Mouse (Mus musculus): Measurements from ENCODE around the gene Ugt1a10. TPM values are rescaled to one million over a fixed set of nuclear protein-coding genes. Genes with fewer than 3 reads are reported as not detected.

Ugt1a10 gene
- polyA plus RNA-seq, 1 experiment from 2014 or later, result not detected

GRCm38 (mm10) chr1:88229986-88230385 is 174.8 kb downstream of the Ugt1a10 start:
- no peak for ATAC-seq (ENCODE audit: low FRiP score, low read depth)
- no peaks in the 10 kb centered on the region for H3K27me3 ChIP-seq
- H3K4me1 ChIP-seq (replicated peaks), result no peaks in the 10 kb centered on the region
- no peak overlapping the region for H3K9ac ChIP-seq
- peaks cover 97% of the 10 kb centered on the region for H3K9me3 ChIP-seq
- no peak overlapping the region for H3K4me2 ChIP-seq
- H3K4me3 ChIP-seq, result no peak overlapping the region
- H3K27ac ChIP-seq (replicated peaks), result no peak overlapping the region
- WGBS, result 87% methylated on average over 5 of the region's 5 CpGs
- H3K36me3 ChIP-seq, result no peaks in the 10 kb centered on the region

- WGBS, result 73% methylated on average over 7 of the region's 7 CpGs
- H3K9ac ChIP-seq, result no peak overlapping the region
- H3K4me2 ChIP-seq, result no peak overlapping the region
- H3K27me3 ChIP-seq, result no peaks in the 10 kb centered on the region
- H3K36me3 ChIP-seq, result no peaks in the 10 kb centered on the region
- 0 out of 2 replicates have a peak, but pooled peaks have one; percentile 2 for ATAC-seq (ENCODE audit: low FRiP score, low read depth)
- no peaks in the 10 kb centered on the region for H3K4me1 ChIP-seq (replicated peaks)
- H3K27ac ChIP-seq (replicated peaks), result no peak overlapping the region
- peaks cover 99% of the 10 kb centered on the region for H3K9me3 ChIP-seq
- H3K4me3 ChIP-seq, result no peak overlapping the region
These were observed 175.2 kb downstream of the Ugt1a10 start for GRCm38 (mm10) chr1:88230421-88230820.

- Histone ChIP-seq H3K9ac (no peak overlapping the region), H3K27me3 (no peaks in the 10 kb centered on the region), H3K36me3 (no peaks in the 10 kb centered on the region), H3K4me3 (no peak overlapping the region), H3K4me1 (replicated peaks) (no peaks in the 10 kb centered on the region), H3K4me2 (no peak overlapping the region), H3K9me3 (peaks cover 99% of the 10 kb centered on the region), H3K27ac (replicated peaks) (no peak overlapping the region)
- 77% methylated on average over 6 of the region's 6 CpGs for WGBS
- no peak for ATAC-seq (ENCODE audit: low FRiP score, low read depth)
These were observed 176.0 kb downstream of the Ugt1a10 start for GRCm38 (mm10) chr1:88230981-88231802.

GRCm38 (mm10) chr1:88231803-88232499 is 176.8 kb downstream of the Ugt1a10 start:
- Histone ChIP-seq H3K4me3 (no peak overlapping the region), H3K36me3 (no peaks in the 10 kb centered on the region), H3K4me1 (replicated peaks) (no peaks in the 10 kb centered on the region), H3K27ac (replicated peaks) (no peak overlapping the region), H3K27me3 (no peaks in the 10 kb centered on the region), H3K9me3 (peaks cover 96% of the 10 kb centered on the region), H3K4me2 (no peak overlapping the region), H3K9ac (no peak overlapping the region)
- WGBS, result 67% methylated on average over 7 of the region's 7 CpGs
- no peak for ATAC-seq (ENCODE audit: low FRiP score, low read depth)

GRCm38 (mm10) chr1:88232664-88233380 is 177.6 kb downstream of the Ugt1a10 start:
- peaks cover 95% of the 10 kb centered on the region for H3K9me3 ChIP-seq
- no peaks in the 10 kb centered on the region for H3K27me3 ChIP-seq
- H3K9ac ChIP-seq, result no peak overlapping the region
- WGBS, result 55% methylated on average over 3 of the region's 3 CpGs
- H3K4me3 ChIP-seq, result no peak overlapping the region
- H3K27ac ChIP-seq (replicated peaks), result no peak overlapping the region
- H3K36me3 ChIP-seq, result no peaks in the 10 kb centered on the region
- no peak for ATAC-seq (ENCODE audit: low FRiP score, low read depth)
- H3K4me2 ChIP-seq, result no peak overlapping the region
- H3K4me1 ChIP-seq (replicated peaks), result no peaks in the 10 kb centered on the region

- Histone ChIP-seq H3K9me3 (peaks cover 95% of the 10 kb centered on the region), H3K4me2 (no peak overlapping the region), H3K27ac (replicated peaks) (no peak overlapping the region), H3K4me1 (replicated peaks) (no peaks in the 10 kb centered on the region), H3K36me3 (no peaks in the 10 kb centered on the region), H3K27me3 (no peaks in the 10 kb centered on the region), H3K4me3 (no peak overlapping the region), H3K9ac (no peak overlapping the region)
- 0 out of 2 replicates have a peak, but pooled peaks have one; percentile 2 for ATAC-seq (ENCODE audit: low FRiP score, low read depth)
- 68% methylated on average over 14 of the region's 14 CpGs for WGBS
These were observed 178.4 kb downstream of the Ugt1a10 start for GRCm38 (mm10) chr1:88233421-88234247.

- Histone ChIP-seq H3K27ac (replicated peaks) (no peak overlapping the region), H3K9ac (no peak overlapping the region), H3K4me1 (replicated peaks) (no peaks in the 10 kb centered on the region), H3K4me3 (no peak overlapping the region), H3K36me3 (no peaks in the 10 kb centered on the region), H3K9me3 (peaks cover 95% of the 10 kb centered on the region), H3K4me2 (no peak overlapping the region), H3K27me3 (no peaks in the 10 kb centered on the region)
- no peak for ATAC-seq (ENCODE audit: low FRiP score, low read depth)
- WGBS, result 61% methylated on average over 4 of the region's 4 CpGs
These were observed 179.0 kb downstream of the Ugt1a10 start for GRCm38 (mm10) chr1:88234248-88234610.

GRCm38 (mm10) chr1:88234646-88235045 is 179.5 kb downstream of the Ugt1a10 start:
- H3K27ac ChIP-seq (replicated peaks), result no peak overlapping the region
- peaks cover 95% of the 10 kb centered on the region for H3K9me3 ChIP-seq
- H3K9ac ChIP-seq, result no peak overlapping the region
- no peaks in the 10 kb centered on the region for H3K36me3 ChIP-seq
- no peak overlapping the region for H3K4me3 ChIP-seq
- ATAC-seq (ENCODE audit: low FRiP score, low read depth), result no peak
- no peak overlapping the region for H3K4me2 ChIP-seq
- no peaks in the 10 kb centered on the region for H3K27me3 ChIP-seq
- H3K4me1 ChIP-seq (replicated peaks), result no peaks in the 10 kb centered on the region
- WGBS, result 50% methylated on average over 5 of the region's 5 CpGs

- 68% methylated on average over 11 of the region's 11 CpGs for WGBS
- H3K27ac ChIP-seq (replicated peaks), result no peak overlapping the region
- H3K4me1 ChIP-seq (replicated peaks), result no peaks in the 10 kb centered on the region
- H3K9ac ChIP-seq, result no peak overlapping the region
- no peaks in the 10 kb centered on the region for H3K36me3 ChIP-seq
- peaks cover 95% of the 10 kb centered on the region for H3K9me3 ChIP-seq
- H3K27me3 ChIP-seq, result no peaks in the 10 kb centered on the region
- no peak overlapping the region for H3K4me2 ChIP-seq
- no peak overlapping the region for H3K4me3 ChIP-seq
- ATAC-seq (ENCODE audit: low FRiP score, low read depth), result no peak
These were observed 180.1 kb downstream of the Ugt1a10 start for GRCm38 (mm10) chr1:88235046-88235893.

GRCm38 (mm10) chr1:88235894-88236415 is 180.8 kb downstream of the Ugt1a10 start:
- no peaks in the 10 kb centered on the region for H3K36me3 ChIP-seq
- H3K27ac ChIP-seq (replicated peaks), result no peak overlapping the region
- no peak overlapping the region for H3K9ac ChIP-seq
- peaks cover 95% of the 10 kb centered on the region for H3K9me3 ChIP-seq
- WGBS, result 64% methylated on average over 4 of the region's 4 CpGs
- H3K4me1 ChIP-seq (replicated peaks), result no peaks in the 10 kb centered on the region
- no peak for ATAC-seq (ENCODE audit: low FRiP score, low read depth)
- no peak overlapping the region for H3K4me3 ChIP-seq
- no peak overlapping the region for H3K4me2 ChIP-seq
- no peaks in the 10 kb centered on the region for H3K27me3 ChIP-seq
